Mouse (Mus musculus): ENCODE measurements around the gene Snapc3.
"Not testable (repeated sequence)": the region's sequence is repeated elsewhere in the genome, so short reads cannot be mapped to it uniquely, and the experiment has no call there.

The Snapc3 gene

GRCm38 (mm10) chr4:83417820-83418186 lies 279 bp downstream of the Snapc3 start:
- no peak for DNase-seq (ENCODE audit: low spot score)

GRCm38 (mm10) chr4:83418781-83419180 lies 1.3 kb downstream of the Snapc3 start:
- DNase-seq (ENCODE audit: low spot score): no peak

- DNase-seq (ENCODE audit: low spot score): no peak
Observed at GRCm38 (mm10) chr4:83423641-83424040, 6.1 kb downstream of the Snapc3 start.

DNA sequence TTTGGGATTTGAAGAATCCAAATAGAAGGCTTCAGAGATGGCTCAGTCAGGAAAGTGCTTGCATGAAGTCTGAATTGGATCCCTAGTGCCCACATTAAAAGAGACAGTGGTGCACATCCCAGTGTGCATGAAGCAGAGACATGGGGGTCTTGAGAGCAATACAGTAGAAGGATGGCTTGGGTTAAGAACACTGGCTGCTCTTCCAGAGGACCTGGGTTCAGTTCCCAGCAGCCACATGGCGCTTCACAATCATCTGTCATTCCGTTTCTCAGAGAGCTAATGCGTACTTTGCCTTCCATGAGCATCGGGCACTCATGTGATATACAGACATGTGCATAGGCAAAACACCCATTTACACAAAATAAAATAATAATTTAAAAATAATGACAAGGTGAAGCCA lies 7.6 kb downstream of the Snapc3 start:
- no peak for DNase-seq (ENCODE audit: low spot score)

DNA sequence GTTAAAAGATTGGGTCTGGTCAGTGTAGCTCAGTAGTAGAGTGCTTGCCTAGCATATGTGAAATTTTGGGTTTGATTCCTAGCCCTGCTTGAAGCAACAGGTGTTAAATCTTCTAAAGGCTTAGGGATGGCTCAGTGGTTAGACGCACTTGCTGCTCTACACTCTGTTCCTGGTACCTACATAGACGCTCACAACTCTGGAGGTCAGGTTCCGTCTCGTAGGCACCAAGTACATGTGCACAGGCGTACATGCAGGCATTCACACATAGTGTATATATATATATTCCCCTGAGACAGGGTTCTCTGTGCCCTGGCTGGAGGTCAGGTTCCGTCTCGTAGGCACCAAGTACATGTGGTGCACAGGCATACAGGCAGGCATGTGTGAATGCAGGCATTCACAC lies 9.6 kb downstream of the Snapc3 start:
- no peak for DNase-seq (ENCODE audit: low spot score)

GRCm38 (mm10) chr4:83427696-83428095 lies 10.2 kb downstream of the Snapc3 start:
- no peak for DNase-seq (ENCODE audit: low spot score)

GRCm38 (mm10) chr4:83428845-83429244 lies 11.3 kb downstream of the Snapc3 start:
- DNase-seq (ENCODE audit: low spot score): no peak

DNA sequence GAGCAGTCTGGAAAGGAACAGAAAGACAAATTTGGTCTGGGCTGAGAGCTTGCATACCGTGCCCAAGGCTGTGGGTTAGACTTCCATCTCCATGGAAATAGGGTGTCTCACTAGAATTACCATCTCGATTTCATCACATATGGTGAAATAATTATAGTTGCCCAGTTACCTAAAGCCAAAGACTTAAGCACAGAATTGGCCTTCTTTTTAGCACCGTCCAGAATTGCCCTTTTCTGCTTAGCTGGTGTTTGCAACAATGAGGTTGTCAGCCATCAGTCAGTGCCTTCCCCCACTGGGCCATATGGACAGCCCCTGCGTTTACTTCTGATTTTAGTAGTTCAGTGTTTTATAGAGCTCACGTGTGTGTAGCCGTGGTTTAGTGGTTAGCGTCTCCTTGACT lies 14.4 kb downstream of the Snapc3 start:
- DNase-seq (ENCODE audit: low spot score): no peak

DNA sequence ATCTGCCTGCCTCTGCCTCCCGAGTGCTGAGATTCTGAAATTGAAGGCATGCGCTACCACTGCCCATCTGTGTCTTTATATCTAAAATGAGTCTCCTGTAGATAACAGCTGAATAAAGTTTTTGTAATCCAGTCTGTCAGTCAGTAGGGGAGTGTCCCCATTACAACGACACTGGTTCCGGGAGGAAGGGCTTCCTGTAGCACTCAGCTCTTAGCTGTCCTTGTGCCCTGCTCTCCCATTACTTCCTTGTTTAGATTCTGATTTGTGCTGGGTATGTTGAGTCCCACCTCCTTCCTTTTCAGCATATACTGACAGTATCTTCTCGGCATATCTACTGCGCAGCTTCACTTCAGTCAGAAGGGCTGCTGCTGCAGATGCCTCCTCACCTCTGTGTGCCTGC lies 15.4 kb downstream of the Snapc3 start:
- no peak for DNase-seq (ENCODE audit: low spot score)

- no peak for DNase-seq (ENCODE audit: low spot score)
Observed at GRCm38 (mm10) chr4:83436375-83436774, 18.9 kb downstream of the Snapc3 start.

- DNase-seq (ENCODE audit: low spot score): no peak
Observed at GRCm38 (mm10) chr4:83438116-83438515, 20.6 kb downstream of the Snapc3 start.

GRCm38 (mm10) chr4:83439045-83439444 lies 21.5 kb downstream of the Snapc3 start:
- no peak for DNase-seq (ENCODE audit: low spot score)

DNA sequence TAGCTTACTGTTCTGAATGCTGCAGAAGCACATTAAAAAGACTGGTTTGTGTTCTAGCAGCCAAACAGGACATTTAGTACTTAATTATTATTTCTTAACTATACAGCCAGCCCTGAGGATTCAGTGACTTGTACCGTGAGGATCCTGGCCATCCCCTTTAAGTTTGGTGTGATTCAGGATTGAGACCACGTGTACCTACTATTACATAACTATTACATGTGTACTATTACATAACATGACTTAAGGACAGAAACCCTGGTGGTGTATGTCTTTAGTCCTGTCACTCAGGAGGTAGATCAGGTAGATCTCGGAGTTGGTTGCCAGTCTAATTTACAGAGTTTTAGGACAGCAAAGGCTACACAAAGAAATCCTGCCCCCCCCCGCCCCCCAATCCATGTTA lies 23.5 kb downstream of the Snapc3 start:
- DNase-seq (ENCODE audit: low spot score): no peak

DNA sequence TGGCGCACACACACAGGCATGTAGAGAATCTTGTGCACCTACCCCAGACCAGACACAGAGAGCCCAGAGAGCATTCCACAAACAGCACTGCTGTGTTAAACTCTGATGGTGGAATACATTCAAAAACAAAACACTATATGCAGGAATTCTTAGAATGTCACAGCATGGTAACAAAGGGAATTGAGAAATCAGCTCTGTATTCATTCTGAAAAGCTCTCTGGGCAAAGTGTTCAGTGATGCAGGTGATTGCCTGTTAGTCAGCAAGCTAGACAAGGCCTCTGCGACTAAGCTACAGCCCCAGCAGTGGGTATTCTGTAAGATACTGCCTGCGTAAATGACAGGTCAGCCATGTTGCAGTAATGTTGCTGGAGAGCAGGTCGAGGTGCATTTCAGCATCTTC lies 33.3 kb downstream of the Snapc3 start:
- no peak for DNase-seq (ENCODE audit: low spot score)

DNA sequence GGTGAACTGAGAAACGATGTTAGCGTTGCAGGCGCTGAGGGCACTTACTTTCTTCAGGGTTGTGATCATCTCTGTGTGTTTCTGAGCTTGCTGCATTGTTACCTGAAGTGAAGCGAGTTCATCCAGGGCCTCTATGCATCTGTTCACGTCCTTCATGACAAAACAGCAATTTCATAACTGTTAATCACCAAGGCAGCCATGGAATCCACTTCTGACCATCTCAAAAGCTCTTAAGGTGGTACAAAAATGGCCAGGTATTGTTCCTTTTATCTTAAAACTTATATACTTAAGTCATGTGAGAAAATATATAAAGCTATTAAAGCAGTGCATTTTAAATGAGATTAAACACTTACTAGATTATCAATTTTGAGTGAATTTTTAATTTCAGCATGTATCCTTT lies 42.6 kb downstream of the Snapc3 start:
- no peak for DNase-seq (ENCODE audit: low spot score)

- no peak for DNase-seq (ENCODE audit: low spot score)
Observed at GRCm38 (mm10) chr4:83464827-83465226, 47.3 kb downstream of the Snapc3 start.

DNA sequence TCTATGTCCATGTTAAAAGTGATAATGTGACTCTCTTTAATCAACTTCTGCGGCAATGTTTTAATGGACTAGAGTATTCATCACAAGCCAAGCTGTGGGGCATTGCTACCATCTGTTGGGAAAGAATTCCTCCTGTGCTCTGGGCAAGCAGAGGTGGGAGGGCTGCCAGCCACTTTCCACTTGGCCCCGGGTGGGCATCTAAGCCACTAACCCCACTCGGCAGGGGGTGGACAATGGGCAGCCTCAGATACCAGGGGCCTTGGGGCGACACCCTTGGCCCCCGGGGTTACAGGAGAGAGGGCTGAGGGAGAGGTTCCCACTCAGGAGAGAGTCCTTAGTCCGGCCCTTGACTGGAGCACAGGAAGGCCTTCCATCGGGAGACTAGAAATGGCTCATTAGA lies 50.1 kb downstream of the Snapc3 start:
- no peak for DNase-seq (ENCODE audit: low spot score)

DNA sequence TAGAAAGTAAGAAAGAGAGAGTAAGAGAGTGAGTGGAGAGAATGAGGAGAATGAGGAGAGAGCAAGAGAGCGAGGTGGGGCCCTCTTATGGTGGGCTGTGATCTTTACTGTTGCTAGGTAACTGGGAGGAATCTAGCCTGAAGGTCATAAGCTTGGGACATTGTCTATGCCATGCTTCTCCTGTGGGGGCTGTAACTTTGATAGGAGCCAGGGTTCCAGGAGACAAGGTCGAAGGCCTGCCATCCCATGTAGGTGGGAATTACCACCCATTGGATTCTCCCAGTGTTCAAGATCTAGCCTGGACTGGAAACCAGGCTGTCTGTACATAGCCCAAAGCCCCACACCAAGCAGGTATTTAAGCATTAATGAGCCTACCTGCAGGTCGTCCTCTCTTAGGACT lies 50.7 kb downstream of the Snapc3 start:
- no peak for DNase-seq (ENCODE audit: low spot score)

GRCm38 (mm10) chr4:83485250-83485649 lies 67.7 kb downstream of the Snapc3 start:
- no peak for DNase-seq (ENCODE audit: low spot score)

DNA sequence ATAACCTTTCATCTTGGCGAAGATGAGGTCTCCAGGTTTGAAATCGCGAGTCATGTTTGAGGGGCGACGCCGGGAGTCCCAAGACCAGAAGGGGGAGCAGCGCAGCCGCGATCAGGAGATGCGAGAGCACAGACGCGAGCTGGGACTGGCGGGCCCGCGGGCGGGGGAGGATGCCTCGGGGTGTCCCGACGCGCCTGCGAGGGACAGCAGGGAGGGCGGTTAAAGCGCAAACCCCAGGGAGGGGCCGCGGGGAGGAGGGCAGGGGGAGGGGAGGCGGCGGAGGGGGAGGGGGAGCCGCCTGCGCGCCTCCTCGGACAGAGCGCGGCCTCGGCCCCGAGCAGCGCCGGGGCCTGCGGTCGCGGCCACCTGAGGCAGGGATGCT lies 68.2 kb downstream of the Snapc3 start:
- DNase-seq (ENCODE audit: low spot score): peak; percentile 78

DNA sequence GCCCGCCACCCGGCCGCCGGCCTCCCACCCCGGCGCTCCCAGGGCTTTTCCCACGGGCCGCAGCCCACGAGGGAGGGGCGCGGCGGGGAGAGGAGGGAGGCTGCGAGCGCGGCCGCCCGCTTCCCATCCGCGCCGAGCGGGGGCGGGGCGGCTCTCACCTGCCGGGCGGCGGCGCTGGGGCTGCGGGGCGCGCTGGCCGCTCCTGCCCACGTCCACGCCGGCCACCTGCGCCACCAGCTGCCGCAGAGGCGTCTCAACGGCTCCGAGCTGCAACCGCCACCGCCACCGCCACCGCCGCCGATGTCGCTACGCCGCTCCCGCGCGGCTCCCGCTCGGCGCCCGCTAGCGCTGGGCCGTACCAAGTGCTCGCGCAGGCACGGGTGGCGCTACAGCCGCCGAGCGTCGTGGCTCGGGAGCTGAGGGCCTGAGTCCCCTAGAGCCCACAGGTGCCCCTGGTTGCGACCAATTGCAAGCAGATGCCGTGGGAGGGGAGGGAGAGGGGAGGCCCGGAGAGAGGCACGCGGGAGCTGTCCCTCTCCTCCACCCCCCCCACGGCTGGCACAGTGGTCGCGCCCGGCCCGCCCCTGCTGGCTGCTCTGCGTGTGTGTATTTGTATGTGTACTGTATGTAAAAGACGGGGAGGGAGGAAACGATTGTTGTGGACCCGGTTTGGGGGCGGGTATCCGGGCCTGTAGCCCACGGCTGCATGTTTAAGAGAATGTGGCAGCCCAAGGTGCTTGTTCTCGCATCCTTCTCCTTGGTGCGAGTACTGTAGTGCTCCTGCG lies 68.8 kb downstream of the Snapc3 start, which contains the start of gene Psip1:
TSS of gene Psip1 (minus strand) at position 343 of the 785 bp plus-strand sequence.
- peak; percentile 83 for DNase-seq (ENCODE audit: low spot score)

DNA sequence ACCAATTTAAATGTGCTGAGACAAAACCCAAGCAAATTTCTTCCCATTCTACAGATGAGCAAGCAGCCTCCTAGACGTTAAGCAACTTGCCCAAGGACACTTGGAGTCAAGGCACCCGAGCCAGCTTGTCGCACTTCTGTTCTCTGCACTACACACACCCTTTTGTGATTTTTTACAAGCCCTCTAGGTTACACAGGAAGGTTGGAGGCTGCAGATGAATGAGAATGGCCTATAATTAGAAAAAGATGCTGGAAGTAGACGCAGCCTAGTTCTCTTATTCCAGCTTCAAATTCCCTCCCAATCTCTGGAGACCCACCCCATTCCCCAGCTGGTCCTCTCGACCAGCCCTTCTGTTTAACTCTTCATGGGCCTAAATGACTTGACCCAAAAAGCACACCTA lies 71.6 kb downstream of the Snapc3 start:
- DNase-seq (ENCODE audit: low spot score): no peak

DNA sequence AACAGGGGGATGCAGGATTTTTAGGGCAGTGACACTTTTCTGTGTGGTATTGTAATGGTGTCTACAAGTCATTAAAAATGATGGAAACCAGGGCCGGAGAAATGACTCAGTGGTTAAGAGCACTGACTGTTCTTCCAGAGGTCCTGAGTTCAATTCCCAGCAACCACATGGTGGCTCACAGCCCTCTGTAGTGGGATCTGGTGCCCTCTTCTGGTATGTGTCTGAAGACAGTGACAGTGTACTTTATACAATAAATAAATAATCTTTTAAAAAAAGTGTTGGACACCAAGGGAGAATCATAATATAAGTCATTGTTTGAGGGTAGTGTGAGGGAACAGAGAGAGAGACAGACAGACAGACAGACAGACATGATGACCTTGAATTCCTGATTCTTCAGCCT lies 75.6 kb downstream of the Snapc3 start:
- no peak for DNase-seq (ENCODE audit: low spot score)

GRCm38 (mm10) chr4:83497013-83497412 lies 79.5 kb downstream of the Snapc3 start:
- DNase-seq (ENCODE audit: low spot score): not testable (repeated sequence)
